Mouse (Mus musculus) mesoderm, embryonic 11.5 days (tissue): ENCODE data around the gene Fthl17e.
"Not testable (repeated sequence)": the region's sequence is repeated elsewhere in the genome, so short reads cannot be mapped to it uniquely, and the experiment has no call there.

Experiments
- DNase-seq: peaks from one replicate; pipeline ENCODE4 v3.0.0-alpha.2; 2012; ENCODE audit warnings: low read depth, low spot score

Fthl17e gene

GRCm38 (mm10) chrX:9033193-9033592 lies at the start of gene Fthl17e:
Gene Fthl17e (plus strand): TSS chrX:9033493.
- DNase-seq: not testable (repeated sequence)

- DNase-seq: not testable (repeated sequence)
These were observed 46.6 kb upstream of the Fthl17e start, which contains the start of gene Fthl17d for GRCm38 (mm10) chrX:8986655-8987054. Gene Fthl17d (minus strand): TSS chrX:8986755.

- DNase-seq: no peak
These were observed 17.2 kb upstream of the Fthl17e start for GRCm38 (mm10) chrX:9016079-9016478.

GRCm38 (mm10) chrX:9019481-9019880 lies 13.8 kb upstream of the Fthl17e start:
- DNase-seq: no peak

GRCm38 (mm10) chrX:9041611-9042010 lies 8.3 kb downstream of the Fthl17e start:
- not testable (repeated sequence) for DNase-seq

GRCm38 (mm10) chrX:9060952-9061351 lies 27.7 kb downstream of the Fthl17e start:
- DNase-seq: not testable (repeated sequence)

- no peak for DNase-seq
These were observed 28.8 kb downstream of the Fthl17e start for GRCm38 (mm10) chrX:9062101-9062500.

- DNase-seq: not testable (repeated sequence)
These were observed 29.4 kb downstream of the Fthl17e start, which contains the start of gene Fthl17f for GRCm38 (mm10) chrX:9062715-9063114. Gene Fthl17f (plus strand): TSS chrX:9063015.

GRCm38 (mm10) chrX:9077699-9078098 lies 44.4 kb downstream of the Fthl17e start:
- DNase-seq: peak; percentile 0
